In the genomic region with DNA sequence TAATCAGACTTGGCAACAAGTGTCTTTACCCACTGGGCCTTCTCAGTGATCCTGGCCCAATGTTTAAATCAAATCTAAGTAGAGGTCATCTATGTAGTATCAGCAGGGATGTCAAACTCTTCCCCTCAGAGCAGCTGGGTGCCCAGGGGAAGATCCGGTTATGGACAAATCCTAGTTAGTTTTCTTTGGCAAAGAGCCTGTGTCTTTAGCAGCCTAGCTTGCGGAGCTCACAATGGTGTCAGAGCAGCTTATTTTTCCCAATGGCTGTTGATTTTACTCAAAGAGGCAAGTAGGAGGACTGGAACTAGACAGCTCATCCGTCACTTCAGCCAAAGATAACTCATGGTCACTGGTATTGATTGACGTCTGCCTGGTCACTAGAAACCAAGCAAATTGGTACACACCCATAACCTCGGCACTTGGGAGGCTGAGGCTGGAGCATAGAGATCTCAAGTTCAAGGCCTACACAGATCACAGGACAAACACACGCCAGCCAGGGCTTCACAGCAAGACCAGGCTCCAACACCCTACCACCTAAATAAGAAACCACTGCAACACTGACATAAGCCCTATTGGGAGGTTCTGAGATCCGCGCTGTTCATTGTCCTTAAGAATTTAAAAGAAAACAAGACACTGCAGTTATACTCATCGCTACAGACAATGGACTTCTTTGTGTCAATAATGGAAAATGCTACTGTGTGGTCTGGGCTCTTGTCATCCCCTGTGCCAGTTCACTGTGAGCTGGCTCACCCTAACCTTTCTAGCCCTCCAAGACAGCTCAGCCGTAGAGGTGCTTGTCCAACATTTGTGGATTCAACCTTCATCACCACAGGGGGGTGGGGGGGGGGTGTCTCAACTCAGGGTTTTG, we compare ENCODE assay signal across 8 mouse cellular contexts. TPM values are rescaled to one million over a fixed set of nuclear protein-coding genes. Genes with fewer than 3 reads are reported as not detected.
DNase-seq lines count a peak whose midpoint lies in the region; ATAC-seq and TF ChIP-seq lines count a peak whose summit lies in the region.

No protein-coding gene starts in this region.

- peaks cover 37% of the 10 kb centered on the region for H3K79me3 ChIP-seq in C2C12 (ENCODE audit: low read depth)

- H3K36me3 ChIP-seq in C2C12 (ENCODE audit: control insufficient read depth, insufficient read depth): no peaks in the 10 kb centered on the region
- H3K36me3 ChIP-seq in forebrain, embryonic 12.5 days (replicated peaks): no peaks in the 10 kb centered on the region
- H3K36me3 ChIP-seq in liver, embryonic 11.5 days (ENCODE audit: control insufficient read depth, insufficient read depth, low read length): no peaks in the 10 kb centered on the region

- H3K9ac ChIP-seq in forebrain, embryonic 12.5 days: peak overlapping the region; percentile 95; the same call in 1 of the 2 replicates
- peak overlapping the region; percentile 86 for H3K9ac ChIP-seq in liver, embryonic 11.5 days (ENCODE audit: low read depth, low read length)

- TF ChIP-seq CTCF in C2C12 (IDR thresholded peaks at IDR 0.05; ENCODE audit: control insufficient read depth, insufficient read depth, insufficient read length): no peak

- 0 out of 2 replicates have a peak overlapping the region, but pooled peaks have one; percentile 95 for H3K27ac ChIP-seq in forebrain, embryonic 12.5 days
- peak overlapping the region; percentile 81 for H3K27ac ChIP-seq in liver, embryonic 11.5 days (ENCODE audit: low read depth, low read length)

- peaks cover 60% of the 10 kb centered on the region for H3K79me2 ChIP-seq in C2C12 (ENCODE audit: control insufficient read depth, insufficient read depth)

- H3ac ChIP-seq in C2C12 (ENCODE audit: control insufficient read depth, insufficient read length, low read depth): peak overlapping the region; percentile 28

- peak overlapping the region; percentile 77 for H3K4me3 ChIP-seq in C2C12 (ENCODE audit: insufficient read depth, poor library complexity, severe bottlenecking)
- peak overlapping the region; percentile 88 for H3K4me3 ChIP-seq in forebrain, embryonic 12.5 days (replicated peaks)
- peak overlapping the region; percentile 72 for H3K4me3 ChIP-seq in liver, embryonic 11.5 days (ENCODE audit: low read depth, low read length)

- H3K27me3 ChIP-seq in C2C12 (ENCODE audit: control insufficient read depth, insufficient read depth, insufficient read length): no peaks in the 10 kb centered on the region
- H3K27me3 ChIP-seq in forebrain, embryonic 12.5 days: no peaks in the 10 kb centered on the region
- no peaks in the 10 kb centered on the region for H3K27me3 ChIP-seq in liver, embryonic 11.5 days (replicated peaks; ENCODE audit: control insufficient read depth, insufficient read depth, low read length)

- intact Hi-C loops in left cerebral cortex, postnatal 25 days (cut with DNase I): loop anchor here (5.0 kb wide), 1 partner anchor 58 kb away; a partner anchor contains a TSS

- peaks cover 36% of the 10 kb centered on the region for H3K4me1 ChIP-seq in forebrain, embryonic 12.5 days
- H3K4me1 ChIP-seq in liver, embryonic 11.5 days (replicated peaks; ENCODE audit: control insufficient read depth, insufficient read depth, low read length): peaks cover 35% of the 10 kb centered on the region

- peak overlapping the region; percentile 82 for H3K4me2 ChIP-seq in forebrain, embryonic 12.5 days
- peak overlapping the region; percentile 88 for H3K4me2 ChIP-seq in liver, embryonic 11.5 days

- H3K9me3 ChIP-seq in forebrain, embryonic 12.5 days: no peaks in the 10 kb centered on the region
- no peaks in the 10 kb centered on the region for H3K9me3 ChIP-seq in liver, embryonic 11.5 days (ENCODE audit: control insufficient read depth, low read length)

- 87% methylated on average over 10 of the region's 10 CpGs for WGBS in forebrain, embryonic 12.5 days
- WGBS in liver, embryonic 11.5 days: 79% methylated on average over 10 of the region's 10 CpGs

- no peak for ATAC-seq in forebrain, embryonic 12.5 days (ENCODE audit: low FRiP score)
- no peak for ATAC-seq in liver, embryonic 11.5 days (replicated peaks; ENCODE audit: low FRiP score)

- peak; percentile 65 for DNase-seq in cerebellum, adult 9-10 months
- DNase-seq in cerebellum, postnatal 4 days (ENCODE audit: low spot score in 2 of 2): no peak
- no peak for DNase-seq in liver, embryonic 11.5 days (ENCODE audit: low spot score)
- no peak for DNase-seq in left cerebral cortex, postnatal 25 days (ENCODE audit: low spot score in 2 of 2)
- no peak for DNase-seq in right cerebral cortex, adult 2 months (ENCODE audit: low spot score in 2 of 2)
- DNase-seq in layer of hippocampus, adult 9-11 months: no peak

TF ChIP-seq in C2C12, 6 proteins besides CTCF, POLR2A, EP300 and RAD21:
- TF ChIP-seq CEBPB (IDR thresholded peaks at IDR 0.05; ENCODE audit: low read depth): no peak
- TF ChIP-seq MAX (IDR thresholded peaks at IDR 0.05): no peak
- no peak for TF ChIP-seq MYOG (IDR thresholded peaks at IDR 0.05; ENCODE audit: control insufficient read depth, extremely low read depth, insufficient read length)
- no peak for TF ChIP-seq USF1 (IDR thresholded peaks at IDR 0.05; ENCODE audit: low read depth)
- no peak for TF ChIP-seq FOSL1 (IDR thresholded peaks at IDR 0.05; ENCODE audit: insufficient read depth, low read length, poor library complexity, severe bottlenecking)
- TF ChIP-seq MYOD1 (IDR thresholded peaks at IDR 0.05; ENCODE audit: control insufficient read depth, insufficient read length, low read depth): no peak
TF ChIP-seq in C2C12: peak in this region for 0.

RNA-seq across cellular contexts. Expression of a gene that starts 7.0 kb away (rescaled TPM):
- polyA plus RNA-seq in C2C12 (2012; fragmentation: generic; extraction: Trizol): 13.9 TPM
- 23.1 and 27.2 TPM in 2 replicates for polyA plus RNA-seq in forebrain, embryonic 12.5 days (2016; fragmentation: Nextera tagmentation; extraction: Ambion mirVana)
- polyA plus RNA-seq in liver, embryonic 11.5 days (2014; fragmentation: Nextera tagmentation; extraction: Ambion mirVana): 18.3 and 18.9 TPM in 2 replicates
- 10 to 100 TPM; 12.8 to 13.5 TPM for total RNA-seq in left cerebral cortex, postnatal 25 days (2021)

RNA-seq across cellular contexts. Expression of a gene that starts 32.0 kb away (rescaled TPM):
- 8.5 TPM for polyA plus RNA-seq in C2C12 (2012; fragmentation: generic; extraction: Trizol)
- polyA plus RNA-seq in forebrain, embryonic 12.5 days (2016; fragmentation: Nextera tagmentation; extraction: Ambion mirVana): 17.2 and 17.4 TPM in 2 replicates
- polyA plus RNA-seq in liver, embryonic 11.5 days (2014; fragmentation: Nextera tagmentation; extraction: Ambion mirVana): 206 and 226 TPM in 2 replicates
- total RNA-seq in left cerebral cortex, postnatal 25 days (2021): 10 to 100 TPM; 37.4 to 37.5 TPM

RNA-seq across cellular contexts. Expression of a gene that starts 37.4 kb away (rescaled TPM):
- polyA plus RNA-seq in C2C12 (2012; fragmentation: generic; extraction: Trizol): 5.5 TPM
- 0.26 and 0.51 TPM in 2 replicates for polyA plus RNA-seq in forebrain, embryonic 12.5 days (2016; fragmentation: Nextera tagmentation; extraction: Ambion mirVana)
- polyA plus RNA-seq in liver, embryonic 11.5 days (2014; fragmentation: Nextera tagmentation; extraction: Ambion mirVana): 0.17 TPM in 1 of 2 replicates, not detected in the other
- 1 to 10 TPM; 2.1 to 2.2 TPM for total RNA-seq in left cerebral cortex, postnatal 25 days (2021)

RNA-seq across cellular contexts. Expression of a gene that starts 47.8 kb away (rescaled TPM):
- 0.01 TPM for polyA plus RNA-seq in C2C12 (2012; fragmentation: generic; extraction: Trizol)
- 0.58 and 0.60 TPM in 2 replicates for polyA plus RNA-seq in forebrain, embryonic 12.5 days (2016; fragmentation: Nextera tagmentation; extraction: Ambion mirVana)
- polyA plus RNA-seq in liver, embryonic 11.5 days (2014; fragmentation: Nextera tagmentation; extraction: Ambion mirVana): 1.8 and 2.2 TPM in 2 replicates
- total RNA-seq in left cerebral cortex, postnatal 25 days (2021): not detected

RNA-seq across cellular contexts. Expression of a gene that starts 54.0 kb away (rescaled TPM):
- 21.1 TPM for polyA plus RNA-seq in C2C12 (2012; fragmentation: generic; extraction: Trizol)
- polyA plus RNA-seq in forebrain, embryonic 12.5 days (2016; fragmentation: Nextera tagmentation; extraction: Ambion mirVana): 26.0 and 28.0 TPM in 2 replicates
- 16.4 and 17.6 TPM in 2 replicates for polyA plus RNA-seq in liver, embryonic 11.5 days (2014; fragmentation: Nextera tagmentation; extraction: Ambion mirVana)
- 1 to 10 TPM; 3.6 to 3.7 TPM for total RNA-seq in left cerebral cortex, postnatal 25 days (2021)

Comparison
In these comparisons a context has a peak if more than half of its experiments do, and no peak if none do; other contexts are left out.
1. RNA of a gene that starts 32.0 kb away (polyA plus RNA-seq): 206 to 226 TPM in liver, embryonic 11.5 days; 17.2 to 17.4 TPM in forebrain, embryonic 12.5 days and 8.5 TPM in C2C12 (single experiment); every median in the first group is over 10 times any median in the second.
2. Peak in every context shown above with its lines, with median percentiles within 50 percentile points of each other: H3K4me3 ChIP-seq.